Mouse (Mus musculus) stomach, embryonic 14.5 days (tissue): ENCODE measurements around the gene D930048N14Rik. TPM values are rescaled to one million over a fixed set of nuclear protein-coding genes. Genes with fewer than 3 reads are reported as not detected.
"Not testable (repeated sequence)": the region's sequence is repeated elsewhere in the genome, so short reads cannot be mapped to it uniquely, and the experiment has no call there.

Experiments used
- ATAC-seq: fragments of 200-750 bp; cut with Nextera tagmentation; 2 replicates; pipeline ENCODE4 v1.8.0; 2017; ENCODE audit warnings: low read depth, moderate TSS enrichment; ENCODE audit not compliant: insufficient number of reproducible peaks, insufficient read depth, low FRiP score
- H3K27ac ChIP-seq: fragments of 300-500 bp; sonication (generic); 2 replicates; pipeline ENCODE4 v1.5.1; 2014; ENCODE audit warnings: mild to moderate bottlenecking, low read length, moderate library complexity, mixed read lengths
- H3K27me3 ChIP-seq: fragments of 300-500 bp; sonication (generic); 2 replicates; pipeline ENCODE4 v1.6.1; 2014; ENCODE audit warnings: low read length, control low read depth, mixed read lengths; ENCODE audit not compliant: control insufficient read depth, insufficient read depth
- H3K36me3 ChIP-seq: fragments of 300-500 bp; sonication (generic); 2 replicates; pipeline ENCODE4 v1.6.1; 2014; ENCODE audit warnings: mild to moderate bottlenecking, control low read depth, low read length, moderate library complexity, mixed read lengths; ENCODE audit not compliant: control insufficient read depth, insufficient read depth
- H3K4me1 ChIP-seq: fragments of 300-500 bp; sonication (generic); 2 replicates; pipeline ENCODE4 v1.6.1; 2014; ENCODE audit warnings: low read length, control low read depth, mixed read lengths; ENCODE audit not compliant: control insufficient read depth, insufficient read depth
- H3K4me2 ChIP-seq: fragments of 300-500 bp; sonication (generic); replicated peaks from 2 replicates; pipeline ENCODE4 v1.6.1; 2014; ENCODE audit warnings: low read depth, low read length, control low read depth
- H3K4me3 ChIP-seq: fragments of 300-500 bp; sonication (generic); 2 replicates; pipeline ENCODE4 v1.5.1; 2014; ENCODE audit warnings: low read depth, low read length, control low read depth
- H3K9ac ChIP-seq: fragments of 300-500 bp; sonication (generic); replicated peaks from 2 replicates; pipeline ENCODE4 v1.6.1; 2014; ENCODE audit warnings: low read depth, mild to moderate bottlenecking, control low read depth, low read length, moderate library complexity, mixed read lengths
- H3K9me3 ChIP-seq: fragments of 300-500 bp; sonication (generic); 2 replicates; pipeline ENCODE4 v1.6.1; 2016; ENCODE audit warnings: low read depth, low read length, control low read depth; ENCODE audit not compliant: control insufficient read depth
- WGBS: fragments of 180-500 bp; shearing (Covaris S2); extraction: QIAGEN DNeasy Blood & Tissue Kit; methylation state at CpG from one replicate; pipeline ENCODE4 v1.1.7; 2014; 5-methylcytosine and 5-hydroxymethylcytosine counted together
- polyA plus RNA-seq: library from polyadenylated mRNA; unstranded; fragments of >200 nt; fragmentation: Nextera tagmentation; extraction: Ambion mirVana; gene quantifications from 2 replicates; pipeline ENCODE4 v1.2.1, GENCODE M21; 2014

The D930048N14Rik gene
- 5.2 and 6.3 TPM in 2 replicates for polyA plus RNA-seq

GRCm38 (mm10) chr11:51650691-51651515 is at the start of gene D930048N14Rik, which contains the start of gene N4bp3:
Gene D930048N14Rik, plus strand, starts transcription at chr11:51650954.
Gene N4bp3, minus strand, starts transcription at chr11:51650842.
- Histone ChIP-seq H3K27ac (peak within 1 kb of the TSS; percentile 66), H3K4me1 (peaks cover 14% of the 10 kb centered on the region), H3K4me3 (peak within 1 kb of the TSS; percentile 67), H3K27me3 (no peaks in the 10 kb centered on the region), H3K9me3 (no peaks in the 10 kb centered on the region), H3K9ac (peak within 1 kb of the TSS; percentile 55), H3K36me3 (no peaks in the 10 kb centered on the region), H3K4me2 (peak within 1 kb of the TSS; percentile 98)
- WGBS = 1% methylated on average over 42 of the region's 70 CpGs
- ATAC-seq = peak; percentile 72

GRCm38 (mm10) chr11:51602253-51602652 is 48.5 kb upstream of the D930048N14Rik start:
- WGBS = 91% methylated on average over 3 of the region's 3 CpGs
- no peak for ATAC-seq
- Histone ChIP-seq H3K36me3 (peaks cover 84% of the 10 kb centered on the region), H3K9ac (no peak overlapping the region), H3K9me3 (no peaks in the 10 kb centered on the region), H3K27me3 (no peaks in the 10 kb centered on the region), H3K4me3 (no peak overlapping the region), H3K4me1 (peaks cover 20% of the 10 kb centered on the region; the same call in 1 of the 2 replicates), H3K4me2 (no peak overlapping the region), H3K27ac (no peak overlapping the region)

- Histone ChIP-seq H3K27me3 (no peaks in the 10 kb centered on the region), H3K4me2 (peak overlapping the region; percentile 61), H3K27ac (peak overlapping the region; percentile 95), H3K9me3 (no peaks in the 10 kb centered on the region), H3K4me1 (peaks cover 23% of the 10 kb centered on the region), H3K36me3 (peaks cover 48% of the 10 kb centered on the region), H3K4me3 (peak overlapping the region; percentile 97), H3K9ac (peak overlapping the region; percentile 100)
- WGBS = under 1% methylated on average over 81 of the region's 81 CpGs
- peak; percentile 82 for ATAC-seq
Measured at GRCm38 (mm10) chr11:51605602-51606446, 44.9 kb upstream of the D930048N14Rik start.

GRCm38 (mm10) chr11:51606447-51607095 is 44.2 kb upstream of the D930048N14Rik start, which contains the start of gene Hnrnpab:
Gene Hnrnpab, minus strand, starts transcription at chr11:51606847.
- H3K9ac ChIP-seq = peak within 1 kb of the TSS; percentile 100
- no peaks in the 10 kb centered on the region for H3K27me3 ChIP-seq
- no peaks in the 10 kb centered on the region for H3K9me3 ChIP-seq
- peak within 1 kb of the TSS; percentile 95 for H3K27ac ChIP-seq
- H3K36me3 ChIP-seq = peaks cover 40% of the 10 kb centered on the region
- peak; percentile 92 for ATAC-seq
- H3K4me1 ChIP-seq = peaks cover 23% of the 10 kb centered on the region
- H3K4me2 ChIP-seq = peak within 1 kb of the TSS; percentile 73
- under 1% methylated on average over 85 of the region's 91 CpGs for WGBS
- peak within 1 kb of the TSS; percentile 97 for H3K4me3 ChIP-seq

GRCm38 (mm10) chr11:51607096-51607738 is 43.5 kb upstream of the D930048N14Rik start:
- Histone ChIP-seq H3K4me3 (peak overlapping the region; percentile 97), H3K36me3 (peaks cover 34% of the 10 kb centered on the region), H3K9ac (peak overlapping the region; percentile 78), H3K27ac (peak overlapping the region; percentile 95), H3K4me1 (peaks cover 23% of the 10 kb centered on the region), H3K27me3 (no peaks in the 10 kb centered on the region), H3K9me3 (no peaks in the 10 kb centered on the region), H3K4me2 (peak overlapping the region; percentile 73)
- WGBS = 10% methylated on average over 15 of the region's 15 CpGs
- ATAC-seq = peak; percentile 42

GRCm38 (mm10) chr11:51609266-51609909 is 41.4 kb upstream of the D930048N14Rik start:
- no peak overlapping the region for H3K9ac ChIP-seq
- no peak overlapping the region for H3K4me2 ChIP-seq
- H3K27ac ChIP-seq = no peak overlapping the region
- no peak for ATAC-seq
- WGBS = 60% methylated on average over 3 of the region's 3 CpGs
- no peaks in the 10 kb centered on the region for H3K9me3 ChIP-seq
- no peak overlapping the region for H3K4me3 ChIP-seq
- H3K4me1 ChIP-seq = peaks cover 13% of the 10 kb centered on the region
- peaks cover 12% of the 10 kb centered on the region for H3K36me3 ChIP-seq
- H3K27me3 ChIP-seq = no peaks in the 10 kb centered on the region

- not testable (repeated sequence) for ATAC-seq, H3K4me2 ChIP-seq, H3K9me3 ChIP-seq, H3K27ac ChIP-seq, H3K4me3 ChIP-seq, H3K27me3 ChIP-seq, H3K9ac ChIP-seq, H3K36me3 ChIP-seq
- H3K4me1 ChIP-seq = peaks cover 13% of the 10 kb centered on the region
- 78% methylated on average over 5 of the region's 5 CpGs for WGBS
Measured at GRCm38 (mm10) chr11:51609940-51610339, 40.8 kb upstream of the D930048N14Rik start.
